Mouse (Mus musculus) hindbrain, embryonic 14.5 days (tissue): ENCODE measurements around the gene Snd1. TPM values are rescaled to one million over a fixed set of nuclear protein-coding genes. Genes with fewer than 3 reads are reported as not detected.

Experiments
- ATAC-seq: fragments of 200-750 bp; cut with Nextera tagmentation; 2 replicates; pipeline ENCODE4 v1.8.0; 2017; ENCODE audit warnings: moderate number of reproducible peaks, mild to moderate bottlenecking, moderate TSS enrichment, moderate library complexity; ENCODE audit not compliant: low FRiP score
- DNase-seq: peaks from one replicate; pipeline ENCODE4 v3.0.0-alpha.2; 2015; ENCODE audit warnings: low spot score
- H3K27ac ChIP-seq: fragments of 300-500 bp; sonication (generic); 2 replicates; pipeline ENCODE4 v1.5.1; 2014; ENCODE audit warnings: mild to moderate bottlenecking, moderate library complexity
- H3K27me3 ChIP-seq: fragments of 300-500 bp; sonication (generic); 2 replicates; pipeline ENCODE4 v1.6.1; 2014; ENCODE audit warnings: mild to moderate bottlenecking, low read length, mixed read lengths; ENCODE audit not compliant: control insufficient read depth, insufficient read depth
- H3K36me3 ChIP-seq: fragments of 300-500 bp; sonication (generic); replicated peaks from 2 replicates; pipeline ENCODE4 v1.6.1; 2014; ENCODE audit not compliant: control insufficient read depth, insufficient read depth
- H3K4me1 ChIP-seq: fragments of 300-500 bp; sonication (generic); replicated peaks from 2 replicates; pipeline ENCODE4 v1.6.1; 2014; ENCODE audit warnings: antibody characterized with exemption, low read length, mixed read lengths; ENCODE audit not compliant: control insufficient read depth, insufficient read depth
- H3K4me2 ChIP-seq: fragments of 300-500 bp; sonication (generic); replicated peaks from 2 replicates; pipeline ENCODE4 v1.6.1; 2014; ENCODE audit warnings: mild to moderate bottlenecking, moderate library complexity
- H3K4me3 ChIP-seq: fragments of 300-500 bp; sonication (generic); replicated peaks from 2 replicates; pipeline ENCODE4 v1.5.1; 2014; ENCODE audit warnings: mild to moderate bottlenecking, low read length
- H3K9ac ChIP-seq: fragments of 300-500 bp; sonication (generic); 2 replicates; pipeline ENCODE4 v1.6.1; 2014
- H3K9me3 ChIP-seq: fragments of 300-500 bp; sonication (generic); 2 replicates; pipeline ENCODE4 v1.6.1; 2016; ENCODE audit warnings: low read length; ENCODE audit not compliant: control insufficient read depth
- WGBS: fragments of 180-500 bp; shearing (Covaris S2); extraction: QIAGEN DNeasy Blood & Tissue Kit; methylation state at CpG from one replicate; pipeline ENCODE4 v1.1.7; 2014; 5-methylcytosine and 5-hydroxymethylcytosine counted together
- polyA plus RNA-seq: library from polyadenylated mRNA; unstranded; fragments of >200 nt; fragmentation: Nextera tagmentation; extraction: Ambion mirVana; gene quantifications from 2 replicates; pipeline ENCODE4 v1.2.1, GENCODE M21; 2014

The Snd1 gene
- polyA plus RNA-seq, 1 experiment from 2014 or later, result 79.1 TPM

- H3K27ac ChIP-seq, result no peak overlapping the region
- H3K4me3 ChIP-seq, result no peak overlapping the region
- peaks cover 27% of the 10 kb centered on the region for H3K4me1 ChIP-seq
- H3K9me3 ChIP-seq, result no peaks in the 10 kb centered on the region
- WGBS, result 81% methylated on average over 2 of the region's 2 CpGs
- no peaks in the 10 kb centered on the region for H3K36me3 ChIP-seq
- no peak overlapping the region for H3K4me2 ChIP-seq
- no peak overlapping the region for H3K9ac ChIP-seq
- H3K27me3 ChIP-seq, result no peaks in the 10 kb centered on the region
- DNase-seq (no peak), ATAC-seq (no peak)
These were observed 97.0 kb downstream of the Snd1 start for GRCm38 (mm10) chr6:28571946-28572345.

GRCm38 (mm10) chr6:28572991-28573759 is 98.2 kb downstream of the Snd1 start:
- no peaks in the 10 kb centered on the region for H3K27me3 ChIP-seq
- DNase-seq, result peak; percentile 72
- H3K4me3 ChIP-seq, result no peak overlapping the region
- H3K4me2 ChIP-seq, result peak overlapping the region; percentile 23; the same call in 1 of the 2 replicates
- no peaks in the 10 kb centered on the region for H3K9me3 ChIP-seq
- peak overlapping the region; percentile 45; the same call in 1 of the 2 replicates for H3K9ac ChIP-seq
- peaks cover 32% of the 10 kb centered on the region for H3K4me1 ChIP-seq
- 11% methylated on average over 11 of the region's 11 CpGs for WGBS
- no peaks in the 10 kb centered on the region for H3K36me3 ChIP-seq
- peak; percentile 89 for ATAC-seq
- H3K27ac ChIP-seq, result peak overlapping the region; percentile 76

GRCm38 (mm10) chr6:28576356-28577264 is 101.7 kb downstream of the Snd1 start:
- H3K4me2 ChIP-seq, result no peak overlapping the region
- 38% methylated on average over 14 of the region's 14 CpGs for WGBS
- no peaks in the 10 kb centered on the region for H3K36me3 ChIP-seq
- DNase-seq, result no peak
- H3K27ac ChIP-seq, result peak overlapping the region; percentile 51
- H3K4me3 ChIP-seq, result no peak overlapping the region
- H3K9ac ChIP-seq, result no peak overlapping the region
- no peaks in the 10 kb centered on the region for H3K27me3 ChIP-seq
- no peak for ATAC-seq
- no peaks in the 10 kb centered on the region for H3K9me3 ChIP-seq
- H3K4me1 ChIP-seq, result peaks cover 32% of the 10 kb centered on the region

- ATAC-seq (no peak), DNase-seq (no peak)
- 95% methylated on average over 3 of the region's 3 CpGs for WGBS
- H3K27ac ChIP-seq, result no peak overlapping the region
- no peaks in the 10 kb centered on the region for H3K4me1 ChIP-seq
- no peak overlapping the region for H3K4me2 ChIP-seq
- no peaks in the 10 kb centered on the region for H3K9me3 ChIP-seq
- no peaks in the 10 kb centered on the region for H3K36me3 ChIP-seq
- no peak overlapping the region for H3K9ac ChIP-seq
- no peak overlapping the region for H3K4me3 ChIP-seq
- H3K27me3 ChIP-seq, result no peaks in the 10 kb centered on the region
These were observed 107.9 kb downstream of the Snd1 start for GRCm38 (mm10) chr6:28582847-28583246.

- Histone ChIP-seq H3K27ac (no peak overlapping the region), H3K4me2 (no peak overlapping the region), H3K4me1 (no peaks in the 10 kb centered on the region), H3K4me3 (no peak overlapping the region), H3K9me3 (no peaks in the 10 kb centered on the region), H3K36me3 (no peaks in the 10 kb centered on the region), H3K27me3 (no peaks in the 10 kb centered on the region), H3K9ac (no peak overlapping the region)
- 94% methylated on average over 2 of the region's 2 CpGs for WGBS
- ATAC-seq (no peak), DNase-seq (no peak)
These were observed 108.5 kb downstream of the Snd1 start for GRCm38 (mm10) chr6:28583399-28583798.

GRCm38 (mm10) chr6:28586806-28587205 is 111.9 kb downstream of the Snd1 start:
- 77% methylated on average over 3 of the region's 3 CpGs for WGBS
- no peaks in the 10 kb centered on the region for H3K27me3 ChIP-seq
- H3K27ac ChIP-seq, result no peak overlapping the region
- no peak overlapping the region for H3K4me3 ChIP-seq
- H3K4me2 ChIP-seq, result no peak overlapping the region
- ATAC-seq (no peak), DNase-seq (no peak)
- H3K9me3 ChIP-seq, result no peaks in the 10 kb centered on the region
- no peak overlapping the region for H3K9ac ChIP-seq
- no peaks in the 10 kb centered on the region for H3K36me3 ChIP-seq
- H3K4me1 ChIP-seq, result 0 out of 2 replicates have a peak, but pooled peaks cover 5% of the 10 kb centered on the region

- Histone ChIP-seq H3K4me2 (no peak overlapping the region), H3K27me3 (no peaks in the 10 kb centered on the region), H3K4me1 (0 out of 2 replicates have a peak, but pooled peaks cover 5% of the 10 kb centered on the region), H3K36me3 (no peaks in the 10 kb centered on the region), H3K27ac (no peak overlapping the region), H3K9me3 (no peaks in the 10 kb centered on the region), H3K9ac (no peak overlapping the region), H3K4me3 (no peak overlapping the region)
- DNase-seq, result no peak
- ATAC-seq, result no peak
- 86% methylated on average over 5 of the region's 5 CpGs for WGBS
These were observed 113.7 kb downstream of the Snd1 start for GRCm38 (mm10) chr6:28588494-28589171.

- no peak for ATAC-seq
- H3K4me3 ChIP-seq, result no peak overlapping the region
- H3K4me2 ChIP-seq, result no peak overlapping the region
- no peaks in the 10 kb centered on the region for H3K9me3 ChIP-seq
- H3K4me1 ChIP-seq, result 0 out of 2 replicates have a peak, but pooled peaks cover 5% of the 10 kb centered on the region
- no peak for DNase-seq
- H3K27ac ChIP-seq, result no peak overlapping the region
- no peaks in the 10 kb centered on the region for H3K27me3 ChIP-seq
- 93% methylated on average over 3 of the region's 3 CpGs for WGBS
- H3K36me3 ChIP-seq, result no peaks in the 10 kb centered on the region
- no peak overlapping the region for H3K9ac ChIP-seq
These were observed 117.5 kb downstream of the Snd1 start for GRCm38 (mm10) chr6:28592323-28592893.
